Mouse (Mus musculus): ENCODE measurements around the gene Cdh20. TPM values are rescaled to one million over a fixed set of nuclear protein-coding genes. Genes with fewer than 3 reads are reported as not detected.

Gene Cdh20
- total and polyA plus RNA-seq, 3 experiments: 0.05 TPM; not detected in 2

GRCm38 (mm10) chr1:105003786-105004185 is 235.5 kb downstream of the Cdh20 start:
- no peak for DNase-seq (ENCODE audit: low spot score)
- TF ChIP-seq POLR2AphosphoS5 (IDR thresholded peaks at IDR 0.05; ENCODE audit: insufficient replicate concordance, low read depth, low read length) (no peak), GATA2 (IDR thresholded peaks at IDR 0.05; ENCODE audit: borderline replicate concordance, low read depth, low read length) (no peak), GATA1 (IDR thresholded peaks at IDR 0.05; ENCODE audit: borderline replicate concordance, low read length) (no peak), CTCF (IDR thresholded peaks at IDR 0.05; ENCODE audit: low read depth, low read length) (no peak), TAL1 (conservative IDR thresholded peaks at IDR 0.05; ENCODE audit: low read depth, low read length) (no peak)
- H3K9me3 ChIP-seq (replicated peaks): peaks cover 7% of the 10 kb centered on the region

GRCm38 (mm10) chr1:105012616-105013015 is 244.3 kb downstream of the Cdh20 start:
- Histone ChIP-seq H3K36me3 (replicated peaks) (no peaks in the 10 kb centered on the region), H3K4me3 (ENCODE audit: low read depth, low read length) (no peak overlapping the region), H3K4me1 (ENCODE audit: insufficient read depth, low read depth, low read length) (no peaks in the 10 kb centered on the region), H3K27me3 (ENCODE audit: insufficient read depth, low read length) (no peaks in the 10 kb centered on the region), H3K9me3 (replicated peaks) (no peaks in the 10 kb centered on the region)
- DNase-seq (ENCODE audit: low spot score) (no peak), ATAC-seq (ENCODE audit: extremely low read depth, insufficient number of reproducible peaks, low FRiP score, poor library complexity, severe bottlenecking) (no peak)
- TF ChIP-seq POLR2AphosphoS5 (IDR thresholded peaks at IDR 0.05; ENCODE audit: insufficient replicate concordance, low read depth, low read length) (no peak), GATA1 (IDR thresholded peaks at IDR 0.05; ENCODE audit: borderline replicate concordance, low read length) (no peak), GATA2 (IDR thresholded peaks at IDR 0.05; ENCODE audit: borderline replicate concordance, low read depth, low read length) (no peak), CTCF (IDR thresholded peaks at IDR 0.05; ENCODE audit: low read depth, low read length) (no peak), TAL1 (conservative IDR thresholded peaks at IDR 0.05; ENCODE audit: low read depth, low read length) (no peak)

More at GRCm38 (mm10) chr1:105003786-105004185, 235.5 kb downstream of the Cdh20 start:
- Histone ChIP-seq H3K4me3 (ENCODE audit: low read depth, low read length) (no peak overlapping the region), H3K36me3 (replicated peaks) (no peaks in the 10 kb centered on the region), H3K4me1 (ENCODE audit: insufficient read depth, low read depth, low read length) (no peaks in the 10 kb centered on the region), H3K27me3 (ENCODE audit: insufficient read depth, low read length) (no peaks in the 10 kb centered on the region)
- no peak for ATAC-seq (ENCODE audit: extremely low read depth, insufficient number of reproducible peaks, low FRiP score, poor library complexity, severe bottlenecking)

- Histone ChIP-seq H3K4me3 (ENCODE audit: low read depth, low read length) (no peak overlapping the region), H3K4me1 (ENCODE audit: insufficient read depth, low read depth, low read length) (no peaks in the 10 kb centered on the region), H3K27me3 (ENCODE audit: insufficient read depth, low read length) (no peaks in the 10 kb centered on the region), H3K36me3 (replicated peaks) (no peaks in the 10 kb centered on the region), H3K9me3 (replicated peaks) (no peaks in the 10 kb centered on the region)
- ATAC-seq (ENCODE audit: extremely low read depth, insufficient number of reproducible peaks, low FRiP score, poor library complexity, severe bottlenecking): no peak
- DNase-seq (ENCODE audit: low spot score): no peak
- no peak for TF ChIP-seq CTCF (IDR thresholded peaks at IDR 0.05; ENCODE audit: low read depth, low read length)
- no peak for TF ChIP-seq GATA1 (IDR thresholded peaks at IDR 0.05; ENCODE audit: borderline replicate concordance, low read length)
- no peak for TF ChIP-seq TAL1 (conservative IDR thresholded peaks at IDR 0.05; ENCODE audit: low read depth, low read length)
- TF ChIP-seq POLR2AphosphoS5 (IDR thresholded peaks at IDR 0.05; ENCODE audit: insufficient replicate concordance, low read depth, low read length): no peak
- TF ChIP-seq GATA2 (IDR thresholded peaks at IDR 0.05; ENCODE audit: borderline replicate concordance, low read depth, low read length): no peak
Observed at GRCm38 (mm10) chr1:105013291-105013690, 245.0 kb downstream of the Cdh20 start.

- Histone ChIP-seq H3K27me3 (ENCODE audit: insufficient read depth, low read length) (no peaks in the 10 kb centered on the region), H3K36me3 (replicated peaks) (no peaks in the 10 kb centered on the region), H3K9me3 (replicated peaks) (no peaks in the 10 kb centered on the region), H3K4me3 (ENCODE audit: low read depth, low read length) (no peak overlapping the region), H3K4me1 (ENCODE audit: insufficient read depth, low read depth, low read length) (no peaks in the 10 kb centered on the region)
- ATAC-seq (ENCODE audit: extremely low read depth, insufficient number of reproducible peaks, low FRiP score, poor library complexity, severe bottlenecking) (no peak), DNase-seq (ENCODE audit: low spot score) (no peak)
- TF ChIP-seq GATA2 (IDR thresholded peaks at IDR 0.05; ENCODE audit: borderline replicate concordance, low read depth, low read length): no peak
- no peak for TF ChIP-seq CTCF (IDR thresholded peaks at IDR 0.05; ENCODE audit: low read depth, low read length)
- no peak for TF ChIP-seq POLR2AphosphoS5 (IDR thresholded peaks at IDR 0.05; ENCODE audit: insufficient replicate concordance, low read depth, low read length)
- no peak for TF ChIP-seq TAL1 (conservative IDR thresholded peaks at IDR 0.05; ENCODE audit: low read depth, low read length)
- TF ChIP-seq GATA1 (IDR thresholded peaks at IDR 0.05; ENCODE audit: borderline replicate concordance, low read length): no peak
Observed at GRCm38 (mm10) chr1:105041668-105042067, 273.3 kb downstream of the Cdh20 start.
